Mouse (Mus musculus): ENCODE data around the gene Rap1gds1. TPM values are rescaled to one million over a fixed set of nuclear protein-coding genes. Genes with fewer than 3 reads are reported as not detected.
A peak's percentile ranks its signal among the peaks of the same experiment; 100 is the strongest.

The Rap1gds1 gene
- 92.3 and 99.7 TPM in 2 replicates for polyA plus RNA-seq (2015; fragmentation: Nextera tagmentation; extraction: Ambion mirVana)

- WGBS: under 1% methylated on average over 74 of the region's 97 CpGs
- H3K9me3 ChIP-seq: no peaks in the 10 kb centered on the region
- no peaks in the 10 kb centered on the region for H3K27me3 ChIP-seq
- H3K36me3 ChIP-seq: no peaks in the 10 kb centered on the region
- peak within 1 kb of the TSS; percentile 93 for H3K9ac ChIP-seq
- peak within 1 kb of the TSS; percentile 82 for H3K4me2 ChIP-seq
- H3K4me3 ChIP-seq: peak within 1 kb of the TSS; percentile 93
- H3K27ac ChIP-seq (replicated peaks): peak within 1 kb of the TSS; percentile 99
- peak; percentile 59 for ATAC-seq (ENCODE audit: low read depth)
- peaks cover 29% of the 10 kb centered on the region for H3K4me1 ChIP-seq (replicated peaks)
These were observed at the start of gene Rap1gds1 for GRCm38 (mm10) chr3:139074484-139075211. Gene Rap1gds1 (minus strand): TSS chr3:139075201.

- Histone ChIP-seq H3K27me3 (no peaks in the 10 kb centered on the region), H3K27ac (replicated peaks) (no peak overlapping the region), H3K36me3 (no peaks in the 10 kb centered on the region), H3K9ac (no peak overlapping the region), H3K4me2 (no peak overlapping the region), H3K9me3 (no peaks in the 10 kb centered on the region), H3K4me1 (replicated peaks) (no peaks in the 10 kb centered on the region), H3K4me3 (no peak overlapping the region)
- ATAC-seq (ENCODE audit: low read depth): no peak
These were observed 43.4 kb upstream of the Rap1gds1 start for GRCm38 (mm10) chr3:139118446-139118845.

GRCm38 (mm10) chr3:139116733-139117337 is 41.8 kb upstream of the Rap1gds1 start:
- Histone ChIP-seq H3K27ac (replicated peaks) (no peak overlapping the region), H3K4me2 (no peak overlapping the region)
- WGBS: 79% methylated on average over 9 of the region's 9 CpGs

GRCm38 (mm10) chr3:139112335-139112973 is 37.5 kb upstream of the Rap1gds1 start:
- no peaks in the 10 kb centered on the region for H3K9me3 ChIP-seq
- no peaks in the 10 kb centered on the region for H3K4me1 ChIP-seq (replicated peaks)
- H3K36me3 ChIP-seq: no peaks in the 10 kb centered on the region
- H3K9ac ChIP-seq: no peak overlapping the region
- 81% methylated on average over 3 of the region's 3 CpGs for WGBS
- no peak overlapping the region for H3K27ac ChIP-seq (replicated peaks)
- no peak overlapping the region for H3K4me2 ChIP-seq
- H3K4me3 ChIP-seq: no peak overlapping the region
- H3K27me3 ChIP-seq: no peaks in the 10 kb centered on the region
- ATAC-seq (ENCODE audit: low read depth): no peak

More at GRCm38 (mm10) chr3:139116733-139117337, 41.8 kb upstream of the Rap1gds1 start:
- Histone ChIP-seq H3K9ac (no peak overlapping the region), H3K27me3 (no peaks in the 10 kb centered on the region), H3K9me3 (no peaks in the 10 kb centered on the region), H3K36me3 (no peaks in the 10 kb centered on the region), H3K4me3 (no peak overlapping the region), H3K4me1 (replicated peaks) (no peaks in the 10 kb centered on the region)
- ATAC-seq (ENCODE audit: low read depth): no peak

- Histone ChIP-seq H3K27ac (replicated peaks) (no peak overlapping the region), H3K4me3 (no peak overlapping the region), H3K4me1 (replicated peaks) (no peaks in the 10 kb centered on the region), H3K27me3 (no peaks in the 10 kb centered on the region), H3K36me3 (no peaks in the 10 kb centered on the region), H3K4me2 (no peak overlapping the region), H3K9ac (no peak overlapping the region), H3K9me3 (no peaks in the 10 kb centered on the region)
- WGBS: 84% methylated on average over 2 of the region's 2 CpGs
- ATAC-seq (ENCODE audit: low read depth): no peak
These were observed 36.9 kb upstream of the Rap1gds1 start for GRCm38 (mm10) chr3:139111877-139112276.

GRCm38 (mm10) chr3:139108176-139108575 is 33.2 kb upstream of the Rap1gds1 start:
- Histone ChIP-seq H3K27me3 (no peaks in the 10 kb centered on the region), H3K4me2 (no peak overlapping the region), H3K9ac (no peak overlapping the region), H3K4me3 (no peak overlapping the region), H3K36me3 (no peaks in the 10 kb centered on the region), H3K4me1 (replicated peaks) (no peaks in the 10 kb centered on the region), H3K9me3 (no peaks in the 10 kb centered on the region), H3K27ac (replicated peaks) (no peak overlapping the region)
- ATAC-seq (ENCODE audit: low read depth): no peak
- 85% methylated on average over 5 of the region's 5 CpGs for WGBS

GRCm38 (mm10) chr3:139103914-139104313 is 28.9 kb upstream of the Rap1gds1 start:
- no peak overlapping the region for H3K4me2 ChIP-seq
- no peak for ATAC-seq (ENCODE audit: low read depth)
- 66% methylated on average over 2 of the region's 2 CpGs for WGBS
- no peaks in the 10 kb centered on the region for H3K4me1 ChIP-seq (replicated peaks)
- H3K36me3 ChIP-seq: no peaks in the 10 kb centered on the region
- no peaks in the 10 kb centered on the region for H3K27me3 ChIP-seq
- no peak overlapping the region for H3K27ac ChIP-seq (replicated peaks)
- H3K9ac ChIP-seq: no peak overlapping the region
- H3K9me3 ChIP-seq: no peaks in the 10 kb centered on the region
- H3K4me3 ChIP-seq: no peak overlapping the region

- WGBS: 86% methylated on average over 3 of the region's 3 CpGs
- H3K9ac ChIP-seq: no peak overlapping the region
- no peak overlapping the region for H3K4me3 ChIP-seq
- no peaks in the 10 kb centered on the region for H3K9me3 ChIP-seq
- H3K4me2 ChIP-seq: no peak overlapping the region
- H3K36me3 ChIP-seq: no peaks in the 10 kb centered on the region
- ATAC-seq (ENCODE audit: low read depth): no peak
- H3K27ac ChIP-seq (replicated peaks): no peak overlapping the region
- H3K27me3 ChIP-seq: no peaks in the 10 kb centered on the region
- no peaks in the 10 kb centered on the region for H3K4me1 ChIP-seq (replicated peaks)
These were observed 28.3 kb upstream of the Rap1gds1 start for GRCm38 (mm10) chr3:139103346-139103745.

GRCm38 (mm10) chr3:139101941-139102340 is 26.9 kb upstream of the Rap1gds1 start:
- 81% methylated on average over 1 of the region's 1 CpGs for WGBS
- Histone ChIP-seq H3K27me3 (no peaks in the 10 kb centered on the region), H3K4me3 (no peak overlapping the region), H3K4me1 (replicated peaks) (no peaks in the 10 kb centered on the region), H3K4me2 (no peak overlapping the region), H3K36me3 (no peaks in the 10 kb centered on the region), H3K27ac (replicated peaks) (no peak overlapping the region), H3K9me3 (no peaks in the 10 kb centered on the region), H3K9ac (no peak overlapping the region)
- no peak for ATAC-seq (ENCODE audit: low read depth)

- H3K9me3 ChIP-seq: no peaks in the 10 kb centered on the region
- H3K36me3 ChIP-seq: no peaks in the 10 kb centered on the region
- no peaks in the 10 kb centered on the region for H3K27me3 ChIP-seq
- H3K27ac ChIP-seq (replicated peaks): no peak overlapping the region
- H3K9ac ChIP-seq: no peak overlapping the region
- no peak overlapping the region for H3K4me3 ChIP-seq
- no peak for ATAC-seq (ENCODE audit: low read depth)
- no peak overlapping the region for H3K4me2 ChIP-seq
- no peaks in the 10 kb centered on the region for H3K4me1 ChIP-seq (replicated peaks)
- 91% methylated on average over 5 of the region's 5 CpGs for WGBS
These were observed 24.3 kb upstream of the Rap1gds1 start for GRCm38 (mm10) chr3:139099284-139099683.

- Histone ChIP-seq H3K9me3 (peaks cover 9% of the 10 kb centered on the region; the same call in 1 of the 2 replicates), H3K4me3 (no peak overlapping the region), H3K27ac (replicated peaks) (no peak overlapping the region), H3K36me3 (no peaks in the 10 kb centered on the region), H3K9ac (no peak overlapping the region), H3K4me2 (no peak overlapping the region), H3K4me1 (replicated peaks) (no peaks in the 10 kb centered on the region), H3K27me3 (no peaks in the 10 kb centered on the region)
- 66% methylated on average over 7 of the region's 7 CpGs for WGBS
- ATAC-seq (ENCODE audit: low read depth): no peak
These were observed 20.9 kb upstream of the Rap1gds1 start for GRCm38 (mm10) chr3:139095894-139096293.

GRCm38 (mm10) chr3:139088526-139088925 is 13.5 kb upstream of the Rap1gds1 start:
- Histone ChIP-seq H3K27me3 (no peaks in the 10 kb centered on the region), H3K4me1 (replicated peaks) (no peaks in the 10 kb centered on the region), H3K27ac (replicated peaks) (no peak overlapping the region), H3K9me3 (peaks cover 16% of the 10 kb centered on the region; the same call in 1 of the 2 replicates), H3K9ac (no peak overlapping the region), H3K36me3 (no peaks in the 10 kb centered on the region), H3K4me2 (no peak overlapping the region), H3K4me3 (no peak overlapping the region)
- no peak for ATAC-seq (ENCODE audit: low read depth)
- 70% methylated on average over 3 of the region's 3 CpGs for WGBS

Measured in neural tube, embryonic 13.5 days (tissue).